Mouse (Mus musculus) heart, embryonic 15.5 days (tissue): Measurements from ENCODE around the gene Atf7ip. TPM values are rescaled to one million over a fixed set of nuclear protein-coding genes. Genes with fewer than 3 reads are reported as not detected.
"Not testable (repeated sequence)": the region's sequence is repeated elsewhere in the genome, so short reads cannot be mapped to it uniquely, and the experiment has no call there.

Source experiments
- ATAC-seq: fragments of 200-750 bp; cut with Nextera tagmentation; replicated peaks from 2 replicates; pipeline ENCODE4 v1.8.0; 2017; ENCODE audit warnings: low read depth, moderate TSS enrichment; ENCODE audit not compliant: insufficient number of reproducible peaks, insufficient read depth, low FRiP score
- H3K27ac ChIP-seq: fragments of 300-500 bp; sonication (generic); 2 replicates; pipeline ENCODE4 v1.5.1; 2015; ENCODE audit warnings: mild to moderate bottlenecking, inconsistent platforms
- H3K27me3 ChIP-seq: fragments of 300-500 bp; sonication (generic); 2 replicates; pipeline ENCODE4 v1.6.1; 2015; ENCODE audit warnings: inconsistent platforms
- H3K36me3 ChIP-seq: fragments of 300-500 bp; sonication (generic); 2 replicates; pipeline ENCODE4 v1.6.1; 2015; ENCODE audit warnings: mild to moderate bottlenecking, inconsistent platforms
- H3K4me1 ChIP-seq: fragments of 300-500 bp; sonication (generic); replicated peaks from 2 replicates; pipeline ENCODE4 v1.6.1; 2015; ENCODE audit warnings: inconsistent platforms
- H3K4me2 ChIP-seq: fragments of 300-500 bp; sonication (generic); 2 replicates; pipeline ENCODE4 v1.6.1; 2015; ENCODE audit warnings: inconsistent platforms, mild to moderate bottlenecking, moderate library complexity
- H3K4me3 ChIP-seq: fragments of 300-500 bp; sonication (generic); 2 replicates; pipeline ENCODE4 v1.5.1; 2015; ENCODE audit warnings: mild to moderate bottlenecking, inconsistent platforms
- H3K9ac ChIP-seq: fragments of 300-500 bp; sonication (generic); 2 replicates; pipeline ENCODE4 v1.6.1; 2015; ENCODE audit warnings: mild to moderate bottlenecking, inconsistent platforms
- H3K9me3 ChIP-seq: fragments of 300-500 bp; sonication (generic); replicated peaks from 2 replicates; pipeline ENCODE4 v1.6.1; 2016; ENCODE audit warnings: inconsistent platforms
- WGBS: fragments of 180-500 bp; shearing (Covaris S2); methylation state at CpG from one replicate; pipeline ENCODE4 v1.1.7; 2015; ENCODE audit warnings: mixed read lengths; 5-methylcytosine and 5-hydroxymethylcytosine counted together
- polyA plus RNA-seq: library from polyadenylated mRNA; unstranded; fragments of >200 nt; fragmentation: Nextera tagmentation; extraction: Ambion mirVana; gene quantifications from 2 replicates; pipeline ENCODE4 v1.2.1, GENCODE M21; 2015

Atf7ip gene
- 30.3 and 32.6 TPM in 2 replicates for polyA plus RNA-seq

- not testable (repeated sequence) for H3K9ac ChIP-seq, H3K27ac ChIP-seq, H3K4me3 ChIP-seq, H3K4me2 ChIP-seq, ATAC-seq, H3K36me3 ChIP-seq, H3K4me1 ChIP-seq, H3K9me3 ChIP-seq, H3K27me3 ChIP-seq
- 77% methylated on average over 3 of the region's 3 CpGs for WGBS
These were observed at the start of gene Atf7ip for GRCm38 (mm10) chr6:136505867-136506266. Gene Atf7ip, plus strand, starts transcription at chr6:136506167.

GRCm38 (mm10) chr6:136456302-136456701 lies 49.7 kb upstream of the Atf7ip start:
- no peak for ATAC-seq
- 89% methylated on average over 1 of the region's 1 CpGs for WGBS
- no peak overlapping the region for H3K27ac ChIP-seq
- H3K9ac ChIP-seq = no peak overlapping the region
- H3K9me3 ChIP-seq = no peaks in the 10 kb centered on the region
- no peaks in the 10 kb centered on the region for H3K4me1 ChIP-seq
- H3K4me3 ChIP-seq = no peak overlapping the region
- no peaks in the 10 kb centered on the region for H3K36me3 ChIP-seq
- H3K4me2 ChIP-seq = no peak overlapping the region
- no peaks in the 10 kb centered on the region for H3K27me3 ChIP-seq

- 80% methylated on average over 7 of the region's 7 CpGs for WGBS
- ATAC-seq = no peak
These were observed 46.8 kb upstream of the Atf7ip start for GRCm38 (mm10) chr6:136459156-136459555.

GRCm38 (mm10) chr6:136463491-136463890 lies 42.5 kb upstream of the Atf7ip start:
- no peak overlapping the region for H3K9ac ChIP-seq
- no peak overlapping the region for H3K4me2 ChIP-seq
- peak overlapping the region; percentile 53; the same call in 1 of the 2 replicates for H3K27ac ChIP-seq
- ATAC-seq = no peak
- H3K27me3 ChIP-seq = no peaks in the 10 kb centered on the region
- WGBS = 76% methylated on average over 9 of the region's 9 CpGs
- H3K9me3 ChIP-seq = no peaks in the 10 kb centered on the region
- no peak overlapping the region for H3K4me3 ChIP-seq
- H3K36me3 ChIP-seq = no peaks in the 10 kb centered on the region
- H3K4me1 ChIP-seq = peaks cover 32% of the 10 kb centered on the region

More at GRCm38 (mm10) chr6:136459156-136459555, 46.8 kb upstream of the Atf7ip start:
- no peaks in the 10 kb centered on the region for H3K36me3 ChIP-seq
- no peaks in the 10 kb centered on the region for H3K27me3 ChIP-seq
- H3K4me2 ChIP-seq = no peak overlapping the region
- H3K9ac ChIP-seq = no peak overlapping the region
- peaks cover 5% of the 10 kb centered on the region; the same call in 1 of the 2 replicates for H3K4me1 ChIP-seq
- H3K4me3 ChIP-seq = no peak overlapping the region
- no peak overlapping the region for H3K27ac ChIP-seq
- no peaks in the 10 kb centered on the region for H3K9me3 ChIP-seq

GRCm38 (mm10) chr6:136464121-136464621 lies 41.8 kb upstream of the Atf7ip start:
- H3K36me3 ChIP-seq = no peaks in the 10 kb centered on the region
- peak overlapping the region; percentile 53 for H3K27ac ChIP-seq
- H3K4me1 ChIP-seq = peaks cover 37% of the 10 kb centered on the region
- no peak overlapping the region for H3K4me2 ChIP-seq
- WGBS = 58% methylated on average over 12 of the region's 12 CpGs
- H3K4me3 ChIP-seq = no peak overlapping the region
- no peak for ATAC-seq
- no peak overlapping the region for H3K9ac ChIP-seq
- no peaks in the 10 kb centered on the region for H3K27me3 ChIP-seq
- no peaks in the 10 kb centered on the region for H3K9me3 ChIP-seq

GRCm38 (mm10) chr6:136465021-136465420 lies 40.9 kb upstream of the Atf7ip start:
- Histone ChIP-seq H3K4me3 (no peak overlapping the region), H3K9ac (no peak overlapping the region), H3K27ac (no peak overlapping the region), H3K4me1 (peaks cover 45% of the 10 kb centered on the region), H3K27me3 (no peaks in the 10 kb centered on the region), H3K9me3 (no peaks in the 10 kb centered on the region), H3K4me2 (no peak overlapping the region), H3K36me3 (no peaks in the 10 kb centered on the region)
- ATAC-seq = no peak
- WGBS = 82% methylated on average over 8 of the region's 8 CpGs

- ATAC-seq = no peak
- Histone ChIP-seq H3K36me3 (no peaks in the 10 kb centered on the region), H3K9ac (0 out of 2 replicates have a peak overlapping the region, but pooled peaks have one; percentile 3), H3K27me3 (no peaks in the 10 kb centered on the region), H3K4me1 (peaks cover 55% of the 10 kb centered on the region), H3K27ac (peak overlapping the region; percentile 93), H3K9me3 (no peaks in the 10 kb centered on the region), H3K4me2 (peak overlapping the region; percentile 41), H3K4me3 (no peak overlapping the region)
- WGBS = 17% methylated on average over 8 of the region's 8 CpGs
These were observed 40.0 kb upstream of the Atf7ip start for GRCm38 (mm10) chr6:136465959-136466381.

GRCm38 (mm10) chr6:136466956-136467750 lies 38.8 kb upstream of the Atf7ip start:
- H3K36me3 ChIP-seq = no peaks in the 10 kb centered on the region
- peak overlapping the region; percentile 93 for H3K27ac ChIP-seq
- H3K4me1 ChIP-seq = peaks cover 61% of the 10 kb centered on the region
- no peak overlapping the region for H3K9ac ChIP-seq
- 54% methylated on average over 14 of the region's 14 CpGs for WGBS
- no peak for ATAC-seq
- H3K9me3 ChIP-seq = no peaks in the 10 kb centered on the region
- no peaks in the 10 kb centered on the region for H3K27me3 ChIP-seq
- no peak overlapping the region for H3K4me2 ChIP-seq
- no peak overlapping the region for H3K4me3 ChIP-seq

GRCm38 (mm10) chr6:136467837-136468236 lies 38.1 kb upstream of the Atf7ip start:
- Histone ChIP-seq H3K36me3 (no peaks in the 10 kb centered on the region), H3K4me2 (no peak overlapping the region), H3K27me3 (no peaks in the 10 kb centered on the region), H3K4me1 (peaks cover 61% of the 10 kb centered on the region), H3K27ac (peak overlapping the region; percentile 93), H3K9ac (no peak overlapping the region), H3K4me3 (no peak overlapping the region), H3K9me3 (no peaks in the 10 kb centered on the region)
- 38% methylated on average over 5 of the region's 5 CpGs for WGBS
- no peak for ATAC-seq

- Histone ChIP-seq H3K4me3 (no peak overlapping the region), H3K36me3 (no peaks in the 10 kb centered on the region), H3K9ac (no peak overlapping the region), H3K27ac (peak overlapping the region; percentile 93), H3K9me3 (no peaks in the 10 kb centered on the region), H3K4me1 (peaks cover 63% of the 10 kb centered on the region), H3K4me2 (no peak overlapping the region), H3K27me3 (no peaks in the 10 kb centered on the region)
- 4% methylated on average over 12 of the region's 12 CpGs for WGBS
- ATAC-seq = peak; percentile 84
These were observed 37.5 kb upstream of the Atf7ip start for GRCm38 (mm10) chr6:136468401-136468912.

- 24% methylated on average over 12 of the region's 12 CpGs for WGBS
- H3K27me3 ChIP-seq = no peaks in the 10 kb centered on the region
- H3K4me3 ChIP-seq = no peak overlapping the region
- no peaks in the 10 kb centered on the region for H3K9me3 ChIP-seq
- H3K36me3 ChIP-seq = no peaks in the 10 kb centered on the region
- peaks cover 61% of the 10 kb centered on the region for H3K4me1 ChIP-seq
- peak overlapping the region; percentile 93 for H3K27ac ChIP-seq
- H3K4me2 ChIP-seq = peak overlapping the region; percentile 16; the same call in 1 of the 2 replicates
- ATAC-seq = peak; percentile 2; the same call in 1 of the 2 replicates
- H3K9ac ChIP-seq = no peak overlapping the region
These were observed 36.8 kb upstream of the Atf7ip start for GRCm38 (mm10) chr6:136468974-136469792.
